Mouse (Mus musculus): ENCODE results near the gene Sh3tc1.

Gene Sh3tc1

DNA sequence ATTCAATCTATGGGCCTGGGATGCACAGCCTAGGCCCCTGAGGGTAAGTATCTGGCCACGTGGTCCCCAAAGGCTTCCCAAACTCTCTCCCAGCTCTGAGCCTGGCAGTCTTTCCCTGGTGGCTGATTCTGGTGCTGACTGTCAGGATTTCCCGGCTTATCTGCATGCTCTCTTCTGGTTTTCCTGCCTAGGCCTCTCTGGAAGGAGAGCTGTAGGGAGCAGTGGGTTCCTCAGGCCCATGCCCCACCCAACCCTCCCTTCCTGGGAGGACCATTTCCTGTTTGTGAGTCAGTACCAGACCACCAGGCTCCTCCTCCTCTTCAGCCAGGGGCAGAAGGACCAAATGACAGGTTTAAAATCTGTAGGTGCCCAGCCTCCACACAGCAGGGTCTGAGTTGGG, 17.1 kb downstream of the Sh3tc1 start:
- no peak for DNase-seq (ENCODE audit: low read depth)

DNA sequence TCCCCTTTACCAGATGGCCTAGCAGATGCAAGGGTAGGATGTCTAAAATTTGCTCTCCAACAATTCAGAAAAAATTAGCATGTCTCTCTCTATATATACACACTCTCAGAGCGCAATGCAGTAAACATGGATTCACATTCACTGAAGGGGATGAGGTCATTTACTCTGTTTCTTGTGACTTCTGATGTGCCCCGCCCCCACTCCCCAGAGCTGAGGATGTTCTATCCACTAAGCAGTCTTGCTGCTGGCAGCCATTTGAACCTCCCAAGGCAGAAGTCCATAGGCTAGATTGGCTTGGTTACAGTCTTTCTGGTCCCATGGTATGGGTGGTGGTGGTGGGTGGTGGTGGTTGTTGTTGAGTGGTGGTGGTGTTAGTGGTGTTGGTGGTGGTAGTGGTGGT, 17.9 kb downstream of the Sh3tc1 start:
- DNase-seq (ENCODE audit: low read depth) = no peak

DNA sequence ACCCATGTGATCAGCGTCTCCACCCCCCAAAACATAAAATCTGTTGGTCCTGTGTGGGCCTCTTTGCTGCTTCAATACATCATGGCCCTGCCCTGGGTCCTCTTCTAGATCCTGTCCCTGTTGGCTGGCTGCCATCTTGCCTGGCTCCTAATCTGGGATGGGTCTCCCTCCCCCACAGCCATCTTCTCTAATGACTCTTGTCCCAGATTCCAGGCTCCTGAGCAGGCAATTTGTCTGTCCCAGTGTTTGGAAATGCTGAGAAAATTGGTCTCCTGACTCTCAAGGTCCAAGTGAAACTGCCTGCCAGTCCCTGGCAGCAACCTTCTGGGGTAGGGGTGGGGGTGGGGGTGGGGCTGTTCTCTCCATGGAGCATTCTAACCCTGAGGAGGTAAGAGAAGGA, 19.9 kb downstream of the Sh3tc1 start:
- no peak for DNase-seq (ENCODE audit: low read depth)

GRCm38 (mm10) chr5:35719343-35719742, 20.4 kb downstream of the Sh3tc1 start:
- DNase-seq (ENCODE audit: low read depth) = no peak

GRCm38 (mm10) chr5:35718817-35719216, 21.0 kb downstream of the Sh3tc1 start:
- no peak for DNase-seq (ENCODE audit: low read depth)

- DNase-seq (ENCODE audit: low read depth) = no peak
Observed at GRCm38 (mm10) chr5:35717946-35718345, 21.8 kb downstream of the Sh3tc1 start.

DNA sequence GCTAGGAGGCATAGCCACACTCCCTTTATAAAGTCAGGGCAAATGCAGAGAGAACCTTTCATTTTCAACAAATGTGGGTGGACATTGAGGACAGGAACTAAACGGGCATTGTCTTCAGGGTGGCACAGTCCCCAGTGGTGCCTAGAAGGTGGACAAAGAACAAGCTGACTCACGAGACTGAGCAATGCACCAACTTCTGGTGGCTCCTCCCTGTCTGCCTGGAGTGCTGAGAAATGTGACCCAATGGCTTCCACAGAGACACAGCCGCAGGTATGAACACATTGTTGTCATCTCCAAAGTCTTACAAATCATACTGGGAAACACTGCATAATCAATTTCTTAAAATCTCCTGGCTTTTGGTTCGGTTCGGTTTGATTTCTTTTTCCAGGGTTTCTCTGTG, 22.3 kb downstream of the Sh3tc1 start:
- no peak for DNase-seq (ENCODE audit: low read depth)

DNA sequence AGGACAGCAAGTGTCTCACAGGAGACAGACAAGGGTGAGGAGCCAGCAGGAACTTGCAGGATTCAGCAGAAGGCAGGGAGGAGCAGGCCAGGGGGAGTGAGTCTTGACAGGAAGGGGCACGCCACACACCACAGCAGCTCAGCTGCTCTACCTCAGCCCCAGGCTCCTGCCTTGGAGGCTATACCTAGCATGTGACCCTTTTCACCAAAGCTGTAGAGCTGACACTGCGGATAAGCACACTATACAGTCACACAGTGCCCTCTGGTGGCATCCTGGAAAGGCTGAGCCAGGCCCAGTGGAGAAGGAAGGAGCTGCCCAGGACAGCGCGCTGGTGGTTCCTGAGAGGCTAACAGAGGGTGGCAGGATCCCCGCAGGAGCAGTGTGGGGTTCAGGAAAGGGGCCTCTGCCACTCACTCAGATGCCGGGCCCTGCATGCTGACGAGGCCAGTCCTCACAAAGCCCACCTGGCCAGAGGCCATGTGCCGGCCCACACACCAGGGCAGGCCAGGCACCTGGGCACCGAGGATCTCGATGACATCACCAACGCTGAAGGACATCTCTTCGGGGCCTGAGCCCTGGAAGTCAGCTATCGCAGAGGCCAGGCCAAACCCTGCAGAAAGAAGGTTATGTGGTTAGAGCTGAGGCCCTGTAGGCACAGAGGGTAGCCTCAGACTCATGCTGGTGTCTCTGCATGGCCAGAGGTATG, 26.0 kb downstream of the Sh3tc1 start:
- DNase-seq (ENCODE audit: low read depth) = peak; percentile 21

DNA sequence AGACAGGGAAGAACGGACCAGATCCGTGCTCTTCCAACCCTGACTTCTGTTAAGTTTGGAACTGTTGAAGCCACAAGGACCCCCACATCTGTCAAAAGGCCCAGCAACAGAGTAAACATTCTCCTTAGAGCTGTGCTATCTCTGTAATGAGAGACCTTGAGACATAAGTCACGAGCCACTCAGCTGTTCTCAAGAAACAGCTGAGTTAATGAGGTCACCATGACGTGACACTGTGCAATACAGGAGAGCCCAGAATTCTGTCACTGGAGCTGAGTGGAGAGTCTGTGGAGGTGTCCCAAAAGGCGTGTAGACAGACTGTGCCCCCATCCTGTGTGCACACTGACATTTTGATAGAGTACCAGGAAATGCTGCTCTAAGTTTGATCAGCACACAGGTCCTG, 27.3 kb downstream of the Sh3tc1 start:
- DNase-seq (ENCODE audit: low read depth) = no peak

DNA sequence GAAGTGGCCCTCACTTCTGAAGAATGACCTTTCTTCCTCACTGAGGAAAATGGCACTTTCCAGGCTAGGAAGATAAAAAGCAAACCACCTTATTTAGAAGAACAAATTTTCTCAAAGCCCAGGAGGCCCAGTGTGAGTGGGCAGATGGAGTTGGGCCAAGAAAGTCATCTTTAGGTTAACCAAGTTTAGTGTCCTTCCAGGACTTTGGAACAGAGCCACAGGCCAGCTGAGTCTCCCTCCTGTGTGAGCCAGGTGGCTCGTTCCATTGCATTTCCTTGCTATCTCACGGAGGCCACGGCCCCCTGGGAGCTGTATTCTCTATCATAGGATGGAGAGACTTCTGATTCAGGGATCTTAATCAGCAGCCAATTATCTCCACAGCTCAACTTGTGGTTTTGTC, 28.9 kb downstream of the Sh3tc1 start:
- no peak for DNase-seq (ENCODE audit: low read depth)

DNA sequence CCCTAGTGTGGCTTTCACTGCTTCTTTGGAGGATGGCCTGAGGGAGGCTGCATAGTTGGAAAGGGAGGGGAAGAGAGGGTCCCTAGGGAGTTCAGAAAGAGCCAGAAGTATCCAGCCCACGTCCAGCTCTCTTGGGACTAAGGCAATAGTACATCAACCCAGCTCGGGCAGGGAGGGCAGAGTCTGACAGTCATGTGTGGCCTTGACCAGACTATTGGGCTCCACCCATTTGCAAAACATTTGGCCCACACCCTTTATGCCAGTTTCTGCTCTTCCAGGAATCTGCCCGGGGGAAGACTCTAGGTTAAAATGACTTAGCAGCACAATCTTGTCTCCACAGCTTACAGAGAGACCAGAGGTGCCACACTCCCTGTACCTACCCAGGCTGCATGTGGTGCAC, 29.3 kb downstream of the Sh3tc1 start:
- DNase-seq (ENCODE audit: low read depth) = no peak

GRCm38 (mm10) chr5:35705411-35705810, 34.4 kb downstream of the Sh3tc1 start:
- DNase-seq (ENCODE audit: low read depth) = no peak

DNA sequence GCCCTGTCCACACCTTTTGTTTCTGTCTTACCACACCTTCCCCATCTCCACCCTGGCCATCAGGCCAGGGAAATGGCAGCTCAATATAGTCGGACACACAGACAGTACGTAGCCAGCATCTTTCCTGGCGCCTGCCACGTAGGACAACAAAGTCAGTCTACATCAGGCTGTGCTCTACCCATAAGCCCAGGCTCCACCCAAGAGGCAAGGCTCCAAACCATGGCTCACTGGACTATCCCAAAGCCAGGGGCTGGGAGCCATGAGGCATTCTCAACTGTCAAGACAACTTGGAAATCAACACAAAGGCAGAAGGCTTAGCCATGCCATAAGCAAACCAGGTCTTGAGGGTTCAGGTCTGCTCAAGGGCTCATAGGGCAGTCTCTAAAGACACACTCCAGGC, 36.0 kb downstream of the Sh3tc1 start:
- DNase-seq (ENCODE audit: low read depth) = no peak

DNA sequence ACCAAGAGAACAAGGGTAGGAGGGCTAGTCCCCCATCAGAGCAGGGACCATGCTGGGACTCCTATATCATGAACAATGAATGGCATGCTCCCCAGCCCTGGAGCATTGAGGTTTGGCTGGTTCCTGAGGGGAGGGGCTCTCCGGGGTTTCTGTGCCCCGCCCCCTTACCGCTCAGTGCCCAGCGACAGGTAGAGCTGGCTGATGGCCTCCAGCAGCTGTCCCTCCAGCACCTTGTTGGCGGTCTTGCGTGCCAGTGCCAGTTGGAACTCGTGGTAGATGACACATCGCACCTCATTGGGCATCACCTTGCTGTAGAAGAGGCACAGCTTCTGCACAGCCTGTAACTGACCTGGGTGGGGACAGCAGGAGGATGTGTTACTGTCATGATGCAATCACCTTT, 36.6 kb downstream of the Sh3tc1 start:
- no peak for DNase-seq (ENCODE audit: low read depth)

- DNase-seq (ENCODE audit: low read depth) = no peak
Observed at GRCm38 (mm10) chr5:35702582-35703140, 37.1 kb downstream of the Sh3tc1 start.

DNA sequence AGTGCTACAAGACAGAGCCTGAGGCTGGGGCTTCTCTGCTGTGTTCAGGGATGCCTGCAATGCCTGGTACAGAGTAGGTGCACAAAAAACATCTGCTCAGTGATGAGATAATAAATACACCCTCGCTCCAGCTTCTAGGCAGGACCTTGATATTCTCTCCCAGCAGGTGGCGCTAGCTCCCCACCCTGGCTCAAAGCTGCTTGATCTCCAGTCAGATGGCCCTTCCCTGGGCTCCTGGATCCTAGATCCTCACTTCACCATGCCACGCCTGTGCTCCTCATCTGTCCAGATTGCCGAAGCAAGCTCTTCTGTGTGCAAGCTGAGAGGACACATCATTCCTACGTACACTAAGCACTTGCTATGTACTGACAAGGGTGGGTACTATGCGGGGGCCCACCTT, 38.7 kb downstream of the Sh3tc1 start:
- peak; percentile 30 for DNase-seq (ENCODE audit: low read depth)

DNA sequence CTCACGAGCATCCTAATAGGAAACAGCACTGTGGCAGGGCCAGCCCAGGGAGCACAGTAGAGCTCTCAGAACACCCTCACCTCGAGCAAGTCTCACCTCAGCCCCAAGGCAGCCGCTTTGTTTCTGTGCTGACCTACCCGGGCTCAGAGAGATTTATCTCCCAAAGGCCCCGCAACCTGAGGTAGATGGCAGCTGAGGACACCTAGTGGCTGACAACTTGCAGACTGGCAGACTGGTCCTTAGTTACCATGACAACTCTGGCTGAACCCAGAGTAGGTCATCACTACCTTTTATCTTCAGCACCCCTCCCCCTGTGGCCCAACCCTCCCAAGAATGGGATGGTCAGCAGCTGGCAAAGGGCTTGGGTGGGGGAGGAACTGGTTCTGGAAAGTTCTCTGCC, 44.0 kb downstream of the Sh3tc1 start:
- DNase-seq (ENCODE audit: low read depth) = no peak

DNA sequence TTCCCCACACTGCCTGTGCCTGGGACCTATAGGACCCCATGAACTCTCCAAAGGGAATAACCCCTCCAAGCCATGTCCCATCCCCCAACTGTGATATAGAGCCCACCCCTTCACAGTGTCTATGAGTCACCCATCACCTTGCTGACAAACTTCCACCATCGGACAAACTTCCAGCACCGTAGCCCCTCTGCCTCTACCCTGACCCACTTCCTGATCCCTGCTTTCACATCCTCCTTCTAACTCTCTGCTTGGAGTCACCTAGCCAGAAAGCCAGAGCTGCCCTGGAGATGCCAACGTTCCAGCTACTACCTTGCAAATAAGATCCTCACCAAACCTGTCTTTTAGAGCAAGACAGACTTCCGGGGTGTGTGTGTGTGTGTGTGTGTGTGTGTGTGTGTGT, 46.1 kb downstream of the Sh3tc1 start:
- no peak for DNase-seq (ENCODE audit: low read depth)

GRCm38 (mm10) chr5:35691246-35691645, 48.5 kb downstream of the Sh3tc1 start:
- no peak for DNase-seq (ENCODE audit: low read depth)

GRCm38 (mm10) chr5:35690485-35691165, 49.2 kb downstream of the Sh3tc1 start:
- DNase-seq (ENCODE audit: low read depth) = no peak

GRCm38 (mm10) chr5:35689374-35689773, 50.4 kb downstream of the Sh3tc1 start:
- DNase-seq (ENCODE audit: low read depth) = no peak

GRCm38 (mm10) chr5:35688851-35689250, 50.9 kb downstream of the Sh3tc1 start:
- no peak for DNase-seq (ENCODE audit: low read depth)

- DNase-seq (ENCODE audit: low read depth) = no peak
Observed at GRCm38 (mm10) chr5:35687098-35687497, 52.7 kb downstream of the Sh3tc1 start.

DNA sequence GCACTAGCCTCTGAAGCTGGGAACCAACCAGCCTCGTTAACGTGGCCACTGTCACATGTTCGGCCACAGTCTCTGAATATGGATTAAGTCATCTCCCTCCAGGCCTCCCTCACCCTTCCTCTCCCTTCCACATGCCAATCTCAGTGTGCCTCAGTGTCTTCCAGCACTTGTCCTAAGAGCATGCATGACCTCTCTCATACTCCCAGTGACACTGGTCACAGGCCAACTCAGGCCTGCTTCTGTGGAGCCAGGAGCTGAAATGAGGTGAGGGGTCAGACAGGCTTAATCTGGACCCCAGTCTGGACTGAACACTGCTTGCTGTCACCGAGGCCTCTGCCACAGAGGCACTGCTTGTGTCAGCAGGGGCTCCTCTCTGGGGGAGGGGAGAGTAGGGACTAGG, 53.5 kb downstream of the Sh3tc1 start:
- DNase-seq (ENCODE audit: low read depth) = no peak

Measured in c-Kit-positive CD71-positive TER-119-negative erythroid progenitor cells, embryonic 14.5 days (primary cell).